Mouse (Mus musculus) urinary bladder, postnatal 14 days (tissue): ENCODE results near the gene Alox5.

Experiments used
- DNase-seq: peaks from one replicate; pipeline ENCODE4 v3.0.0; 2021; ENCODE audit warnings: low spot score

Alox5 gene

DNA sequence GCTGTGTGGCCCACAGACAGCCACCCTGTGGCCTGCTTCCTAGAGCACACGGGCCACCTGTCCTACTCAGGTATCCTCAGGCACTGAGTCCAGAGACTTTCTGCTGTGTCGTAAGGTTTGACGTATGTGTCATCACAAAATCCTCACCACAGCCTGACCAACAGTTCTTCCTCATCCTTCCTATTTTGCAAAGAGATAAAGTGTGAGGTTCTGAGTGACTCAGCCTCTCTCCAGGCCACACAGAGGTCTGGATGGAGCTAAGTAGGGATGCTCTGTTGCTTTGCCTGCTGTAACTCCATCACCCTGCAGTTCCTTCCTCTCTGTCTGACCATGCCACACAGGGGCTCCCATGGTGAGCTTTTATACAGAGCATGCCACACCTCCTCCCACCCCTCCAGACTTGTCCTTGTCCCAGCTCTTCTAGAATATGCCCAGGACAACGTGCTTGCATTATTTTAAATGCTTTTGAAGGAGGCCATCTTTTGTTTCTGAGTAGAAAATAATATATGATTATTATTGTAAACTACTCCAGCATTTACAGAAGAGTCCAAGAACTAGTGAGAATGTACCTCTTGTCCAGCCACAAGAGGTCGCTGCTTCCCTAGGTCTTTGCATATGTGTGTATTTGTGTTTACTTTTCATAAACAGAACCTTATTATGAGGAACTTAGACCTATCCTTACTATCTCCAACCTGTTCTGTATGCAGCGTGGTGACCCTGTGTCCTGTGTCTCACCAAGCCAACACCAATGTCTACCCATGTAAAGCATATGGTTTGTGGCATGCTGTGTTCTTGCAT is 43.3 kb downstream of the Alox5 start:
- no peak for DNase-seq

DNA sequence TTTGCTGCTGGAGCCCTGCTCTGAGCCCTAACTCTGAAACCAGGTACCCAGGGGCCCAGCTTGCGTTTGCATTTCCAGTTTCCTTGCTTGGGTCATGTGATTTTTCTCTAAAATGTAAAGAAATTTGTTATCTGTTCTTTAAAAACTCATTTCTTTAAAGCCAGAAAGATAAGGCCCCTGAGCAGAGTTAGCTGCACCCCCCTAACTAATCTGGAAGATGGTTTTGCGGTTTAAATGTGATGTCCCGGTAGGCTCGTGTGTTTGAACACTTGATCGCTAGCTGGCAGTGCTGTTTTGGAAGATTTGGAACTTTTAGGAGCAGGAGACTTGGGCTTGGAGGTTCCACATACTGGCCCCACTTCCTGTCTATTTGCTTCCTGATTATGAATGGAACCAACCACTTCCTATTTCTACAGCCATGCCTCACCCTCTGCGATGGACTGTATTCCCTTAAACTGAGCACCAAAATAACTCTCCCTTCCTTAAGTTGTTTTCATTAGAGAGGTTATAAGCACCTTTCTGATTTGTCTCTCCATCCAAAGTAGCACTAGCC is 44.9 kb downstream of the Alox5 start:
- no peak for DNase-seq

DNA sequence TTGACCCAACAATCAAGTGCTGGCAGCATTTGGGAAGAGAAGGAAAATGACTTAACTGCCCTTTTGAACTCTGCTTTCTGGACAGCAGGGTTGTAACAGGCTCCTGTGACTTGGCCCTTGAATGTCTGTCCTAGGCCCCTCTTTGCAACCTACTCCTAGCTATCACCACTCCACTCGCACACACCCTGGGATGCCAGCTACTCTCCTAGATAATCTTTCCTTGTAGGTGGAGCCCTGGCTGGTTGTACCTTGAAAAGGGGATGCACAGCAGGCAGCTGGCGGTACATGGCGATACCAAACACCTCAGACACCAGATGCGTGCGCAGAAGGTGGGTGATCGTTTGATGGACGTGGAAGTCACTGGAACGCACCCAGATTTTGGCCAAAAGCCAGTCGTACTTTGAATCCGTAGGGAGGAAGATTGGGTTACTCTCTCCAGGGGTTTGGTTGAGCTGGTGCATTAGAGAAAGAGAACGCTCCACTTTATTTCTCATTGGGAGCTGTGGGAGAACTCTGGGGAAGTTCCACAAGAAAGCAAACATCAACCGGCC is 45.8 kb downstream of the Alox5 start:
- DNase-seq = no peak

DNA sequence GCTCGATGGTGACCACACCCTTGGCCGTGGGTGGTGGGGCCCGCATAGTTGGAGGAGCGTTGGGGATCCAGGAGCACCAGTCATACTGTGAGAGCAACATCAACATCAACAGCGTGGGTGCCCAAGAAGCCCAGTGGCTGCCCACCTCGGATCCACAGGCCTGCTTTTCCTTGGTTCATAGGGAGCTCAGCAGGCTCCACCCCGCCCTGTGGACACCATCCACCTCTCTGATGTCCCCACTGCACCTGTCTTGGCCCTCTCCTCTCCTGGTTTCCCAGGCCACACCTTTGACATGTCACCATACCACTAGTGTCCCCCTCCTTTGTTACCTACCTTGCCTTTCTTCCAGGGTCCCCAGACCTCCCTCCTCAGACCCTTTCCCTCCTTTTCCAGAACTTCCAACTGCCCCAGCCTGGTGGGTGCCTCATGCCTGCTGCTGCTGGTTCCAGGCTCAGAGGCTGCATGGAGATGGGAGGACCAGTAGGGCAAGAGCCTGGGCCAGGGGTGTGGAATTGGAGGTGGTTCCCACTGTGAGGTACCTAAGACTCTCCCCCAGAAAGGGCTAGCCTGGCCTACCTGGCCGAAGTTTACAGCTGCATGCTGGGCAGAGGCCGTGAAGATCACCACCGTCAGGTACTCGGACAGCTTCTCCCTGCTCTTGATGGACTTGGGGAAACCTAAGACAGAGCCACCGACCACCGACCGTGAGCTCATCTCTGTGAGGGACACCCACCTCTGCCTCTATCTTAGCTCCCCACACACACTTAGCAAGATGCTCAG is 48.2 kb downstream of the Alox5 start:
- no peak for DNase-seq

DNA sequence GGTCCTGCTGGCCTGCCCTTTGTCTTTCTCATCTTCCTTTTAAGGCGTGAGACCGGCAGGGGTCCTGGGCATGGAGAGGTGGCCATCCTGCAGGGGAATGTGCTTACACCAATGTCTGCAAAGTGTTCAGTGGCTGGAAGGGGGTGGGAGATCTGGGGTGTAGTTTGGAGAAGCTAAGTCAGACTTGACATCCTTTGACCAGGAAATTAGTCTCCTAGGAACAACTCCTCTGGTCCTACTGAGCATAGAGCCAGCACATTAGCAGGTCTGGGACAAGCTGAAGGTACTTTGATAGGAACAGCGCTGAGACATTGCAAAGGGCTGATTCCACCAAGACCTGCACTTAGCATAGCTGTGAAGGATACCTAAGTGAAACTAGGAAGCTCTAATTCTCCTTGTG is 49.3 kb downstream of the Alox5 start:
- no peak for DNase-seq

DNA sequence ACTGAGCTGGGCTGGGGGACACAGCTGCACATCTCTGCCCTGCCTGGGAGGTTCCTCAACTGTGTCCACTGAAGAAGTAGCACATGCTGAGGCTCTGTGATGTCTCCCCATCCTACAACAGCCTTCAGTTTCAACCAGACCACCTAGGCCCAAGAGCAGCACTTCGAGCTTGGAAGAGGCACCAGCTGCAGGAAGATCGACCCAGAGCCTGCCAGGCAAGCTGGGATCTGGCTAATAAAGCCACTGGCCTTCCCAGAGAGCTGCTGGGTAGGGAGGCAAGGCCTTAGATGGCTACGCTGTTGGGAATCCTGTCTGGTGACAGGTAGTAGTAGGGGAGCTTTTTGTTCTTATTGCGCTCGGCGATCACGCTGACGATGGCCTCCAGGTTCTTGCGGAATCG is 50.5 kb downstream of the Alox5 start:
- DNase-seq = no peak

DNA sequence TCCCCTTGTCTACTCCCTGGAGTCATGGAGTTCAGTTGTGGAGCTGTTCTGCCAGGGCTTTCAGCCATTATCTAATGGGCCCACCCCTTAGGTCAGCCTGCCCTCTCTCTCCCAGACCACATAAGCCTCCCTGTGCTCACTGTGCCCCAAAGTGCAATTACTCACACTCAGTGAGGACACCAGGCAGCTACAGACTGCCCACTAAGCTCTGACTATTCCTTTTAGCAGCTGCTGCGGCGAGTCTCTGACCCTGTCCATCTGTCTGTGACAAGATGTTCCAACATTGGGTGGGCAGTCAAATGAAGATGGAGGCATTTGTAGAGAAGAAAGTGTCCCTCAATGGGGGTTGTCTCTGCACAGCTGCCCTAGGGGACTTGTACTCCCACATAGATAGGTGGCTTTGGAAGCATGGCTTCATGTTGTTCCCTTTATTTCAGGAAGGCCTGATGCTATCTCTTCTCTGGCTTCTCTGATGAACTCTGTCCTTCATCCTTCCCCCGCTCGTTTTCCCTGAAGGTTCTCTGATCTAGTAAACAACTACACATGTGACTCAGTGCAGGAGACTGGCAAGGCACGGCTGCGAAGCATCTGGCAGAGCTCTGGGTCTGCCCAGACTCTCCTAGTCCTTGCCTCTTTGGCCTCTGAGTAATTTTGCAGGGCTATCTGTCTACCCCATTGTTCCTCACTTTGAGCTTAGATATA is 52.9 kb downstream of the Alox5 start:
- peak; percentile 26 for DNase-seq

DNA sequence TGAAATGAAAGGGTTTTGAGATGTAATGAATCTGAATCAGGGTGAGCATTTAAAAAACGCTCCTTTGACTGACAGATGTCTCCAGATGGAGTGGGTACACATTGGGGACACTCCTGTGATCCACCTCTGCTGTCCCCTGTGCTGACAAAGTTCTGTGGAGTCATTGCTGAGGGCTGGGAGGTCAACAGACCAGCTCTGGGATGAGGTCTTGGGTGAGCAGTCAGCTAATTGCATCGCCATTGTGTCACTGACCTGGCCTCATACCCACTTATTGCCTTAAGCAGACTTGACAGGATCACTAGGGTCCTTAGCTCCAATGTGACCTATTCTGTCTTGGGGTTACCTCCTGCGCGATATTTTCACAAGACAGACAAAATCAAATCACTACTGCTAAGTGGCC is 53.8 kb downstream of the Alox5 start:
- no peak for DNase-seq

DNA sequence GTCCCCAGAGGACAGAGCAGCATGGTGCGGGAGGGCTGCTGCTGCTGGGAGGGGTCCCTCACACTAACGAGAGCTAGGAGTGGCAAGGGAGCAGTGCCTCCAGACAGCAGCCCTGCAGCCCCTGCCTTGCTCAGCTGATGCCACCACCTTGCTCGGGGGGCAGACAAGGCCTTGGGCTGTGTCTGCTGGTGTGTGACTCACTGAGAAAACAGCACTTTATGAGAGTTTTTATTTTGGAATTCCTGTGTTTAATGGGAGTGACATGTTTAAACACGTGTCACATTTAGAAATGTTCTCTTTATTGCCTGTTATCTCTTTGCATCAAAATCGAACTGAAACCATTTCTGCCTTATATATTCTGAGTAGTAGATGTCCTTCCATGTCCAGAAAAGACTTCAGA is 54.3 kb downstream of the Alox5 start:
- DNase-seq = no peak

DNA sequence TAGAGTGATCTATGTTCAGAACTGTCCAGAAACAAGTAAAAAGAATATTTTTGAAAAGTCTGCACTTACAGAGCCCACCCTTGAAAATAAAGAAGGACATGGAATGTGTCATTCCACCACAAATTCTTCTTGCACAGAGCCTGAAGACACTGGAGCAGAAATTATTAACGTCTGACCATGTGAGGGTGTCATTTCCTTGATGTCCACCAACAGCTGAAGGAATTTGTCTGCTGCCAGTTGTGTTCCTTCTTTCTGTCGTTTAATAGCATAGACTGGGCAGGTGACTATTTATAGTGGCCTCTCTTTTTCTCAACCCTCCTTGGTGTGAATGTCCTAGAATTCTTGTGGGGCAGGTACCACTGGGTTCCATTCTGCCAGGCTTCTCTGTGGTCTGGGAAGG is 54.8 kb downstream of the Alox5 start:
- no peak for DNase-seq

DNA sequence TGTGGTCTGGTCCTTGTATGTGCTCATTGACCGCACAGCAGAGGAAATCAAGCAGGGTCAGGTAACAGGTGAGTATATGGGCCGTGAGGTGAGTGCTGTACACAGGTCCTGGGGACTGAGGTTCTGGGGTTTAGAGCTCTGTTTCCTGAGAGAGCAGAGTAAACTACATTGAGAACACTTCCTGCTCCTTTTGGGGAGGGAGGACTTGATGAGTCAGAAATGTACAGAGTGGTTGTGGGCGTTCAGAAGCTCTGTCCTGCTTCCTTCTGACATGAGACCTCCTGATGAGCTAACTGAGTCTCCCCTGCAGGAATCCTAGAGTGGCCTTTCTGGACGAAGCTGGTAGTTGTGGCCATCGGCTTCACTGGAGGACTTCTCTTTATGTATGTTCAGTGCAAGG is 55.3 kb downstream of the Alox5 start:
- no peak for DNase-seq

DNA sequence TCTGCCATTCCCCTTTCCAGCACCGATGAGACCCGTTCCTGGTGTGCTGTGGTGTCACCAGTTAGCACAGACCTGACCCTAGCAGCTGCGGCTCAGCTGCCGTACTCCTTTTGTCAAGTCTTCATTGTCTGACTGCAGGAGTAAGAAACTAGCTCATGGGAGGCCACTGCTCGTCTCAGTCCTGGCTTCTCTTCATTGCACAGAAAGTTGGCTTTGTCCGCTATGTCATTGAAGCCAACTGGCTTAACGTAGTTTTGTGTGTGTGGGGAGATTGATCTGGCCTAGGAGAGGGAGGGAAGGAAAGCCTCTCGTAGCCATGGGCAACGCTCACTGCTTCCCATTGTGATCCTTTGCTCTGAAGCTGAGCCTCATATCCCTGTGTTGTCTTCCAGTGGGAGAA is 55.7 kb downstream of the Alox5 start:
- DNase-seq = no peak

DNA sequence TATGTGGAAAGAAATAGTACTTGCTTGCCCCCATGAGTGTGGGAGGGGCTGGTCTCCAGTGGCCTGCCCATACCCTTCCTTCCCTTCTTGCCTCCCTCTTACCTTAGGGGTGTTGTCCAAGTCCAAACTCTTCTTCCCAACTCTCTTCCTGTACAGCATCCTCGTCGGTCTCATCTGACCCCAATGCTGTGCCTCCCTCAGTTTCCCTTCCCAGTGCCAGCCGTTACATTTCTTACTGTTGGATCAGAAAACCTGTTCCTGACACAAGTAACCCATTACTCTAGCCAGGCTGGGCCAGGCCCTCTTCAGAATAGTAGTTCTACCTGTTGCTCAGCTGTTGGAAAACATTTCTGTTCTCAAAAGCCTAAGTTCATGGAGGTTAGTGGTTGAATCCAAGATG is 58.6 kb downstream of the Alox5 start:
- no peak for DNase-seq

DNA sequence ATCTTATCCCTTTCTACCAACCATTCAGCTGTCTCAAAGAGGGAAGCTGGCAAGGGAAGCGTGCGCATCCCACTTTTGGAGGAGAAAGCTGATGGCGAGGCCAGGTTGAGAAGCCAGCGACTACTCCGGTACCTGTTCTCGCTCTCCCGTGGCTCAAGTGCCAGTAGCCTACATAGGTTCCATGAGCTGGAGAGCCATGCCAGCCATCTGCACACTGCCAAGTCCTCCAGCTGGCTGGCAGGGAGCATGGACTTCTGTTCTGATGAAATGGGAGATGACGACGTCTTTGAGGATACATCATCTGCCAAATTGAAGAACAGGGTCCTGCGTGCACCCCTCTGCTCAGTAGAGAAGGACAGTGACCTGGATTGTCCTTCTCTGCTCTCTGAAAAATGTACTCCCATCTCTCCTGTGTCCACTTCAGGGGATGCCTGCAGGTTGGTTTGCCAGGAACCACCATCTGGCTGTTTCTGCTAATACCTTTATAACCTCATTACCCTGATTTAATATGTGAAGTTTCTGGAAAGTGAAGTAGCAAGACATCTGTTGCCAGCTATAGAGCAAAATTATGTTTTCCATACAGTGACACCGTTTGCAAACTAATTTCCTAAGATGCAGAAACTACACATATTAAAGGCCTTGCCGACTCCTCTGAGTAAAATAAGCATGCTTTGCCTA is 59.1 kb downstream of the Alox5 start:
- no peak for DNase-seq

DNA sequence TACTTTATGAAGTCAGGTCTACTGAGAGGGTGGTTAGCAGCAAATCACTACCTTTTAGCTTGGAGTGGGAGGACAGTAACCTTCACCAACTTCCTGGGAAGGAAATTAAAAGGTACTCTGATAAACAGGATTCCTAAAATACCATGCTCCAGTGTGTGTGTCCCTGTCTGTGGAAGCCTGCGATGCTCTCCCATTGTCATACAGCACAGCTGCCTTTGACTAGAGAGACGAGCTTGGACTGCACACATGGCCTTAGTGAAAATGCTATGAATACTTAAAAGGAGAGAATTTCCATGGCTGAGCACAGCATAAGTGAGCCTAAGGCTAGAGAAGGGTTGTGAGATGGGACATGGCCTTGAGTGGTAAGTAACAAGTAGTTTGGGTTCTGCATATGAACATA is 62.8 kb downstream of the Alox5 start:
- DNase-seq = no peak

DNA sequence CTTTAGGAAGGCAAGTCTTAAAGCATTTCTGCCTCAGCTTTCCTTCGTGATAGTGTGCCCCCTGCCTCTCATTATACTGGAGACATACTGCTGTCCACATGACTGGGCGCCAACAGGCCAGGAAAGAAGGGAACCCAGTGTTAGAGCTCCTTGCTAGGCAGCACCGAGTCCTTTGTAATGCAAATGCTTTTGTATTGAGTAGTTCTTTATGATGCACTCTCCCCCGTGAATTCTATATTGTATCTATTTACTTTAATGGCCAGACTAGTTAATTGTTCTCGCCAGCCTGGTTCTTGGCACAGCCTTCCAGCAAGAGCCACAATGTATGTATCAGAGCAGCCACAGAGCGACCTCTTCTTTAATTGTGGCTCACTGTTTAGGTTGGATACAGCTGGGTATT is 63.4 kb downstream of the Alox5 start:
- DNase-seq = no peak

DNA sequence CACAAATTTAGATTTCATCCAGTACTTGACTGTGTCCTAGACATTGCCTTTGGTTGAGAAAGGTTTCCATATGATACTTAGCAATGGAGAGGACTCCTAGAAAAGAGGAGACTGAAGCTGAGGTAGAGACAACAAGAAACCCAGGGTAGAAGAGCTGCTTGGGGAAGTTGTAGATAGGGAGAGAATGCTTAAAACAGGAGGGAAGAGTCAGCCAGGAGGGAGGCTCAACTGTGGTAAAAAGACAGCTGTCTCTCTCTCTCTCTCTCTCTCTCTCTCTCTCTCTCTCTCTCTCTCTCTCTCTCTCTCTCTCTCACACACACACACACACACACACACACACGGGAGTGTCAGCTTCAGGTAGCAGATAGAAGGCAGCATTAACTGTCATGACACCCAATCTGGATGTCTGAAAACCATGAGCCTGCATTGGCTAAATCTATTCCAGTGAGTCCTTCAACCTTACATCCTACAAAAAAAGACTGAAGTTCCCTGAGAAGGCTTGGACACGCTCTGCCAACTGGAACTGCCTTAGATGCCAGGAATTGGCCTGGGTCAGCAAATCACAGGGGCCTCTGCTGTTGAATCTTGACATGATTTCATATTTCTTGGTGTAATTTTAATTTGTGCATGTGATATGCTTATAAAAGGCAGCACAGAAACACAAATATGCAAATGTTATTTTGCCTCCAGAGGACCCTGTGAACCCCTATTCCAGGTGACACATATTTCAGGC is 65.9 kb downstream of the Alox5 start:
- no peak for DNase-seq

DNA sequence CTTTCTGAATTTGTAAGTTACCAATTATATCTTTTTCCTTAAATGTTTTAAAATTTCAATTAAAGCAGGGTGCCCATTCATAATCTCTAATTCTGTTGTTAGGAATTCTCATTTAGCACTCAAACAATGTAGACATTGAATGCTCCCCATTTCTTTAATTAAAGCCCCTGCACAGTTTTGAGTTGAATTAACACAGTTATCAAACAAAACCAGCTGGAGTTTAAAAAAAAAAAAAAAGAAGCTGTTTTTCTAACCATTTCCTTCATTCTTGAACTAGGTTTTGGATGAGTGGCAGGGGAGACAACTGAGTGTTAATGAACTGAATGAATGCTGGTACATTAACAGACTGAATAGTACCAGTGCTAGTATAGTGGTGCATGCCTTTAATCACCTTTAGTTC is 71.5 kb downstream of the Alox5 start:
- no peak for DNase-seq

DNA sequence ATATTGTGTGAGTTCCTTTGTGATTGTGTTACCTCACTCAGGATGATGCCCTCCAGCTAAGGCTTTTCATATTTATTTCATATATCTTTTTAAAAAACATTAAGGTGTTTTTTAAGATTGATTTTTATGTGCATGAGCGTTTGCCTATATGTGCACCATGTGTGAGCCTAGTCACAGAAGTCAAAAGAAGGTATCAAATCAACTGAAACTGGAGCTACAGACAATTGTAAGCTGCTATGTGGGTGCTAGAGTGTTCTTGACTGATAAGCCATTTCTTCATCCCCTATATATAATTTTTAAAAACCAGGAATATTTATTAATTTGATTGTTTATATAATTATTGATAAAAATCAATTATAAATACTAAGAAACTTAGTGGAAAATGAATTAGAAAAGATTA is 72.9 kb downstream of the Alox5 start:
- no peak for DNase-seq

DNA sequence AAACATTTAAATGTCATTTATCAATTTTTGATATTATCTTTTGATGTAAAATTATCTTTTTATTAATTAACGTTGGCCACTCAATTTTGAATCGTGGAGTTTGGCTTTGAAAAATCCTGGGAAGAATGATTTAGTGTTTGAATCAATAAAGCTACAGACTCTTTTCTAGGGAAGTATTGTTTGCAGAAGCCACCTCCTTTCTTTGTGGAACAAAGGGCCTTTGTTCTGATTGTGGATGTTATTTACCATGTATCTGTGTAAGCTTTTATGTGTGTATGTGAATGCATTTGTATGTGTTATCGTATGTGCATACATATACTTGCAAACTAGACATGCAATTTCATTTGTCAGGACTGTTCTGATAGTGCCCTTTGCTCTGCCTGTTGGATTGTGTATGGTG is 74.5 kb downstream of the Alox5 start:
- no peak for DNase-seq

DNA sequence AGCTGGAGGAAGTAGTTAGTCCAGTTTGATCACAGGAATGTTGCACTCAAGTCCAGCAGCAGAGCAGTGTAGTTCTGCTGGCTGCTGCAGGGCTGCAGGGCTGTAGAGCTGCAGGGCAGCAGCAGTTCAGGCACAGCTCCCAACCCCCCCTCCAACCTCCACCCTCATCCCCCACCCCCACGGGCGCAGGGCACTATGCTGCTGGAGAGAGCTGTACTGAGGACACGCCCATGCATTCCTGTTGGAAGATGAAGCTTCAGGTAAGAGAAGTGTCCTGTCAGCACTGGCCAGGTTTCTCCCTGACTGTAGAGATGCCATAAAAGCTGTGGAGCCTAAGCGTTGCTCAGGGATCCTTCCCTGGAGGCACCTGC is 74.9 kb downstream of the Alox5 start:
- DNase-seq = no peak
